ENCODE assay signal across 20 mouse cellular contexts in the genomic region with DNA sequence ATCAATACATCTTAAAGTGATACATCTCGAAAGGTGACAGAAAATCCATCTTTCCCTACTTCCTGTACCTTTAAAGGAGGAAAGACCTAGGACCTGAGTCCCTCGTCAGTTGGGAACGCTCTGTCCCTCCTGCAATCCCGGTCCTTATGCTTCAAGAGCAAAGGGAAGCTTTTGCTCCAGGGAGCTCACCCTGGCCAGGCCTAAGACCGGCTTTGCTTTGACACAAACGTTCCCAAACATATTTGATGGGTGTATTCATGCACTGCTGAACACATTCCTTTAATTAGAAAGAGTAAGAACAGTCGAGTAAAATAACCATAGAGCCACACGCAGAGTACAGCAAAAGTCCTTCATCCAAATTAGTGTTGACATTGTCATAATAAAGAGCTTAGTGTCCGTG.
"Had no signal": no experiment of that assay in that cellular context is flagged by ENCODE, and none has a peak within 500 bp of the region (broad histone marks: within the 10 kb centered on the region; RNA-seq: fewer than 3 reads in every experiment).

No protein-coding gene starts in this region.

- H3K9ac ChIP-seq: kidney, embryonic 15.5 days; liver, embryonic 15.5 days; lung, embryonic 15.5 days; midbrain, embryonic 12.5 days; midbrain, embryonic 15.5 days; neural tube, embryonic 12.5 days; neural tube, embryonic 15.5 days had no signal

- H3K4me1 ChIP-seq: liver, embryonic 15.5 days; lung, embryonic 15.5 days; midbrain, embryonic 12.5 days; midbrain, embryonic 15.5 days; neural tube, embryonic 12.5 days; neural tube, embryonic 15.5 days had no signal

- H3K9me3 ChIP-seq: kidney, embryonic 15.5 days; liver, embryonic 15.5 days; lung, embryonic 15.5 days; megakaryocyte, embryonic 14.5 days; midbrain, embryonic 12.5 days; midbrain, embryonic 15.5 days; neural tube, embryonic 12.5 days; neural tube, embryonic 15.5 days had no signal

- H3K4me3 ChIP-seq: kidney, embryonic 15.5 days; left cerebral cortex, adult 2 months; liver, embryonic 15.5 days; lung, embryonic 15.5 days; megakaryocyte, embryonic 14.5 days; midbrain, embryonic 12.5 days; midbrain, embryonic 15.5 days; neural tube, embryonic 12.5 days; neural tube, embryonic 15.5 days had no signal

- H3K27me3 ChIP-seq: kidney, embryonic 15.5 days; liver, embryonic 15.5 days; lung, embryonic 15.5 days; megakaryocyte, embryonic 14.5 days; midbrain, embryonic 12.5 days; midbrain, embryonic 15.5 days; neural tube, embryonic 12.5 days; neural tube, embryonic 15.5 days had no signal

- H3K4me2 ChIP-seq: kidney, embryonic 15.5 days; liver, embryonic 15.5 days; lung, embryonic 15.5 days; midbrain, embryonic 12.5 days; midbrain, embryonic 15.5 days; neural tube, embryonic 12.5 days; neural tube, embryonic 15.5 days had no signal

- ATAC-seq: midbrain, embryonic 15.5 days had no signal

- DNase-seq: kidney, adult 11 months; kidney, adult 8-10 months; kidney, postnatal 10 days; kidney, postnatal 36 days; layer of hippocampus, postnatal 36 days; left cerebral cortex, postnatal 4 days; lung, adult 18-20 months; lung, postnatal 10 days; lung, postnatal 36 days; thymus, adult 18-20 months; thymus, postnatal 36 days had no signal

- H3K27ac ChIP-seq: kidney, embryonic 15.5 days; left cerebral cortex, adult 2 months; liver, embryonic 15.5 days; lung, embryonic 15.5 days; midbrain, embryonic 12.5 days; midbrain, embryonic 15.5 days; neural tube, embryonic 12.5 days; neural tube, embryonic 15.5 days had no signal

- H3K36me3 ChIP-seq: liver, embryonic 15.5 days; lung, embryonic 15.5 days; midbrain, embryonic 12.5 days; midbrain, embryonic 15.5 days; neural tube, embryonic 12.5 days; neural tube, embryonic 15.5 days had no signal
